Mouse (Mus musculus) heart, embryonic 13.5 days (tissue): ENCODE data around the gene Mgat3. TPM values are rescaled to one million over a fixed set of nuclear protein-coding genes. Genes with fewer than 3 reads are reported as not detected.
A peak's percentile ranks its signal among the peaks of the same experiment; 100 is the strongest.

ENCODE experiments used
- ATAC-seq: fragments of 200-750 bp; cut with Nextera tagmentation; 2 replicates; pipeline ENCODE4 v1.8.0; 2017; ENCODE audit warnings: moderate TSS enrichment; ENCODE audit not compliant: insufficient number of reproducible peaks, low FRiP score, low TSS enrichment; ENCODE audit errors: extremely low read depth
- H3K27ac ChIP-seq: fragments of 300-500 bp; sonication (generic); replicated peaks from 2 replicates; pipeline ENCODE4 v1.5.1; 2015; ENCODE audit warnings: moderate library complexity, mild to moderate bottlenecking, inconsistent platforms
- H3K27me3 ChIP-seq: fragments of 300-500 bp; sonication (generic); replicated peaks from 2 replicates; pipeline ENCODE4 v1.6.1; 2015; ENCODE audit warnings: mild to moderate bottlenecking, inconsistent platforms
- H3K36me3 ChIP-seq: fragments of 300-500 bp; sonication (generic); 2 replicates; pipeline ENCODE4 v1.6.1; 2015; ENCODE audit warnings: mild to moderate bottlenecking, inconsistent platforms
- H3K4me1 ChIP-seq: fragments of 300-500 bp; sonication (generic); 2 replicates; pipeline ENCODE4 v1.6.1; 2015; ENCODE audit warnings: inconsistent platforms
- H3K4me2 ChIP-seq: fragments of 300-500 bp; sonication (generic); 2 replicates; pipeline ENCODE4 v1.6.1; 2015; ENCODE audit warnings: inconsistent platforms, mild to moderate bottlenecking, moderate library complexity
- H3K4me3 ChIP-seq: fragments of 300-500 bp; sonication (generic); 2 replicates; pipeline ENCODE4 v1.5.1; 2015; ENCODE audit warnings: moderate library complexity, mild to moderate bottlenecking, inconsistent platforms
- H3K9ac ChIP-seq: fragments of 300-500 bp; sonication (generic); 2 replicates; pipeline ENCODE4 v1.6.1; 2015; ENCODE audit warnings: inconsistent platforms, mild to moderate bottlenecking, moderate library complexity
- H3K9me3 ChIP-seq: fragments of 300-500 bp; sonication (generic); 2 replicates; pipeline ENCODE4 v1.6.1; 2016; ENCODE audit warnings: inconsistent platforms
- WGBS: fragments of 180-500 bp; shearing (Covaris S2); methylation state at CpG from one replicate; pipeline ENCODE4 v1.1.7; 2015; ENCODE audit warnings: mixed read lengths; 5-methylcytosine and 5-hydroxymethylcytosine counted together
- polyA plus RNA-seq: library from polyadenylated mRNA; unstranded; fragments of >200 nt; fragmentation: Nextera tagmentation; extraction: Ambion mirVana; gene quantifications from 2 replicates; pipeline ENCODE4 v1.2.1, GENCODE M21; 2015

The Mgat3 gene
- polyA plus RNA-seq, 1 experiment from 2014 or later, result 1.2 TPM

DNA sequence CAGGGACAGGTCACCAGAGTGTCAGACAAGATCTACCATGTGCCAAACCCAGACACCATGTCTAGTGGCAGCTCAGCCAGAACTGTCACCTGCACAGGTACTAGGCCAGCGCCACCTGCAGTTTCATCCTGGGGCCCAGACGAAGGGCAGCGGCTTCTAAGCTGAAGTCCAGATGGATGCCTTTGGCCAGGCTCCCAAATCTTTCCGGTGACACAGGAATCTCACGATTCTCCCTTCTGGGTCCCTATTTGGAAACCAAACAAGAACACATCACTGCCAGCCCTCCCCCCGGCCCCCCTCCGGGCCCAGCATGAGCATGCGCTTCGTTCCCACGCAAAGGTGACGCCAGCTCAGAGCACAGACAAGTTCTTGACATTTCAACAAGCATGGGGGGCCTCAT is 10.2 kb upstream of the Mgat3 start:
- Histone ChIP-seq H3K4me3 (no peak overlapping the region), H3K27ac (no peak overlapping the region), H3K36me3 (peaks cover 57% of the 10 kb centered on the region), H3K9me3 (no peaks in the 10 kb centered on the region), H3K4me2 (no peak overlapping the region), H3K4me1 (peaks cover 23% of the 10 kb centered on the region), H3K27me3 (no peaks in the 10 kb centered on the region), H3K9ac (no peak overlapping the region)
- WGBS, result 72% methylated on average over 11 of the region's 11 CpGs
- no peak for ATAC-seq

- Histone ChIP-seq H3K36me3 (peaks cover 52% of the 10 kb centered on the region), H3K4me3 (no peak overlapping the region), H3K27ac (no peak overlapping the region), H3K27me3 (no peaks in the 10 kb centered on the region), H3K9me3 (no peaks in the 10 kb centered on the region), H3K4me1 (peaks cover 18% of the 10 kb centered on the region), H3K9ac (no peak overlapping the region), H3K4me2 (no peak overlapping the region)
- no peak for ATAC-seq
- 85% methylated on average over 4 of the region's 4 CpGs for WGBS
These were observed 9.8 kb upstream of the Mgat3 start for GRCm38 (mm10) chr15:80163716-80164115.

DNA sequence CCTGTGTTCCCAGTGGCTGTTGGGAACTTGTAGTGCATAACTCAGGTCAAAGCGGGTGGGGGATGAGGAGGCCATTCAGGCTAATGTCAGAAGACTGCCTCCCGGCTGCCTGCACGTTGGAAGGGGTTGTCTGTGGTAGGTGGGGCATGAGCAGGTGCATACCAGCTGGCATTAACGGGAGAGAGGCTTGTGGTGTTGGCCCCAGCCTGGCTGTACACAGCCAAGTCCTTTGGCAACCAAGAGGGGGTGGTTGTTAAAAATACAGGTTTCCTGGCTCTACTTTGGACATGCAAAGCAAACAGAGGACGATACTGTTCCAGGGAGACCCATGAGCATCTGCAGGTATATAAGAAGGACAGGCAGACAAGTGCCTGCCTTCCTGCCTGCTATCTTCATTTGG is 8.1 kb upstream of the Mgat3 start:
- H3K4me1 ChIP-seq, result peaks cover 8% of the 10 kb centered on the region; the same call in 1 of the 2 replicates
- 0 out of 2 replicates have a peak, but pooled peaks cover 6% of the 10 kb centered on the region for H3K27me3 ChIP-seq
- no peak overlapping the region for H3K4me3 ChIP-seq
- no peak overlapping the region for H3K4me2 ChIP-seq
- H3K27ac ChIP-seq, result no peak overlapping the region
- H3K36me3 ChIP-seq, result peaks cover 35% of the 10 kb centered on the region
- H3K9me3 ChIP-seq, result no peaks in the 10 kb centered on the region
- WGBS, result 51% methylated on average over 5 of the region's 5 CpGs
- ATAC-seq, result no peak
- H3K9ac ChIP-seq, result no peak overlapping the region

- no peak overlapping the region for H3K4me2 ChIP-seq
- no peak overlapping the region for H3K4me3 ChIP-seq
- H3K9ac ChIP-seq, result no peak overlapping the region
- H3K36me3 ChIP-seq, result no peaks in the 10 kb centered on the region
- 90% methylated on average over 1 of the region's 1 CpGs for whole genome bisulfite sequencing
- no peak overlapping the region for H3K27ac ChIP-seq
- H3K27me3 ChIP-seq, result peaks cover 40% of the 10 kb centered on the region
- no peak for ATAC-seq
- H3K9me3 ChIP-seq, result no peaks in the 10 kb centered on the region
- peaks cover 24% of the 10 kb centered on the region for H3K4me1 ChIP-seq
These were observed 4.0 kb upstream of the Mgat3 start for GRCm38 (mm10) chr15:80169484-80169883.

GRCm38 (mm10) chr15:80170357-80170756 is 3.2 kb upstream of the Mgat3 start:
- 33% methylated on average over 4 of the region's 4 CpGs for WGBS
- Histone ChIP-seq H3K27ac (no peak overlapping the region), H3K4me2 (no peak overlapping the region), H3K36me3 (no peaks in the 10 kb centered on the region), H3K9me3 (no peaks in the 10 kb centered on the region), H3K4me1 (peaks cover 32% of the 10 kb centered on the region), H3K9ac (no peak overlapping the region), H3K4me3 (no peak overlapping the region), H3K27me3 (peaks cover 48% of the 10 kb centered on the region)
- no peak for ATAC-seq

DNA sequence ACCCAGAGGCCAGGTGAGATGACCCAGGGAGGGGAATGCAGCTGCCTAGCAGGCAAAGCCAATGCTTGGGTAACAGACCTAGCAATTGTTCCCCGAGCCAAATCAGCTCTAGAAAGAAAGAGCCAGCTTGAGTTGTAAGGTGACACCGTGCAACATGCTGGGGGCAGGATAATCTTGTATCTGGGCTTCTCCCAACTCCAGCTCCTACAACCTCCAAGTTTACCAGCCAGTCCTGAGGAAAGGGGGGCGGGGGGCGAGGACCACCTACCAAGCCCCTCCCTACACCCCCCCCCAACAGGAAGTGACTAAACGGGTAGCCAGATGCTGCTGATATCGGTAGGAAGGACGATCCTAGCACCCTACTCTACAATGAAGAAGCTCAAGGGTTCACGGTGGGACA is 2.2 kb upstream of the Mgat3 start:
- ATAC-seq, result no peak
- Histone ChIP-seq H3K9ac (no peak overlapping the region), H3K27ac (no peak overlapping the region), H3K27me3 (peaks cover 56% of the 10 kb centered on the region), H3K36me3 (no peaks in the 10 kb centered on the region), H3K4me2 (peak overlapping the region; percentile 14; the same call in 1 of the 2 replicates), H3K9me3 (no peaks in the 10 kb centered on the region), H3K4me1 (peaks cover 32% of the 10 kb centered on the region), H3K4me3 (no peak overlapping the region)
- WGBS, result 2% methylated on average over 8 of the region's 8 CpGs

DNA sequence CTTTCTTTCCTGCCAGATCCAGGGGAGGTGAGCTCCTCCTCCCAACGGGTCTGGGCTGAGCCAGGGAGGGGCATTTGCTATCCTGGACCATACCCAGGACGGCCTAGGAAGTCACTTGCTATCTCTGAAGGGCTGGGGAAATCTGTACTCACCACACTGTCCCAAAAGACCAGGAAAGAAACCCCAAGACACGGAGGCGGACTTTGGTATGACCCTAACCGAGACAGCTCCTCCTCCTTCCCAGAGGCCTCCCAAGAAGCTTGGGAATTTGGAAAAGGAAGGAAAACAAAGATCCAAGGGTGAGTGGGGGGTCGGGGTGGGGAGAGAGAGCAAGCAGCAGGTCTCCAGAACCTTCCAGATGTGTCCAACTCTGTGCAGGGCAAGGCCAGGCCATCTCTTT is 1.7 kb upstream of the Mgat3 start:
- Histone ChIP-seq H3K27ac (no peak overlapping the region), H3K4me3 (no peak overlapping the region), H3K4me2 (peak overlapping the region; percentile 14; the same call in 1 of the 2 replicates), H3K36me3 (no peaks in the 10 kb centered on the region), H3K9me3 (no peaks in the 10 kb centered on the region), H3K4me1 (peaks cover 35% of the 10 kb centered on the region), H3K27me3 (peaks cover 58% of the 10 kb centered on the region), H3K9ac (no peak overlapping the region)
- WGBS, result 13% methylated on average over 6 of the region's 6 CpGs
- no peak for ATAC-seq

DNA sequence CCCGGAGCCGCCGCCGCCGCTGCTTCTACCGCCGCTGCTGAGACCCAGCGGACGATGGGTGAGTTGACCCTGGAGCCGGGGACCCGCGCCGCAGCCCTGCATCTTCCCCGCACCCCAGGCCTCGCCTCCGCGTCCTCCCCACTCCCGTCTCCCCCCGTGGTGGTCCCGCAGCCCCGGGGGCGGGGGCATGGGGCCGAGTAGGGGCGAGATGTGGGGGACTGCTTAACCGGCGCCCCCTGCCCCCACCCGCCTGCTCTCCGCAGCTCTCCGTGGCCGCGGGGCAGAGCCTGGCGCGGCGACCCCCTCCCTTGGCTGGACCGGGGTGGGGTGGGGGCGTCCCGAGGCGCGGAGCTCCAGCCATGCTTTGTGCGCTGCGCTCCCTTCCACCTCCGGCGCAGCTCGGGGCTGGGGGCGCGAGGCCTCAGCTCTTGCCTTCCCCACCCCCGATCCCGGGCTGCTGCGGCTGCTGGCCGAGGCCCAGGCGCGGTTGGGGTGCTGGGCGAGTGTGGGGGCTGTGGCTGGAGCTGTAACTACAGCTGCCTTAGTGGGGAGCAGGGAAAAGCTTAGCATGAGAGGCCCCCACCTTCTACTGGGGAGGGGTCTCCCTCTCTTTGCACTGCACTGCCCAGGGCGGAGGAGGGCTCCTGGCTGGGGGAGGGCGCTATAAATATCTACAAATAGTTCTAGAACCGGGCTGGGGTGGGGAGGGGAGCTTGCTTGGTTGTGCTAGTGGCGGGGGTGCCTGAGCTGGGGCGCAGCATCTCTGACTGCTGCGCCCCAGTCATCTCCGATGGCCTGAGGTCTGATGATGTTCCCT is 468 bp downstream of the Mgat3 start:
- Histone ChIP-seq H3K27me3 (peaks cover 58% of the 10 kb centered on the region), H3K4me3 (peak overlapping the region; percentile 79), H3K36me3 (no peaks in the 10 kb centered on the region), H3K9me3 (no peaks in the 10 kb centered on the region), H3K4me2 (peak overlapping the region; percentile 99), H3K27ac (peak overlapping the region; percentile 32; the same call in 1 of the 2 replicates), H3K4me1 (peaks cover 38% of the 10 kb centered on the region), H3K9ac (peak overlapping the region; percentile 88)
- ATAC-seq, result no peak
- 1% methylated on average over 54 of the region's 60 CpGs for WGBS

DNA sequence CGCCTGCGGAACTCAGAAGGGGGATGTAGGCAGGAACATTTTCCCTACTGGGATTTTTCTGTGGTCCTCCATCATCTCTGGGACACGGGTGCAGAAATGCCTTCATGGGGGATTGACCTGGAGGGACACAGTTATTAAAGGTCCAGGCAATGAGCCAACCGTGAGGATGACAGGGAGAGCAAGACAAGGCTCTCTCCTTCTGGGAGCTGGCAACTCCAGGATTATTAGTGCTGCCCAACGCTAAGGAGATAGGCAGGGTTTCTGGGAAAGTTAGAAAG is 1.0 kb downstream of the Mgat3 start:
- peak overlapping the region; percentile 79 for H3K4me3 ChIP-seq
- peaks cover 38% of the 10 kb centered on the region for H3K4me1 ChIP-seq
- H3K9me3 ChIP-seq, result no peaks in the 10 kb centered on the region
- peak overlapping the region; percentile 88 for H3K9ac ChIP-seq
- no peak for ATAC-seq
- peak overlapping the region; percentile 99 for H3K4me2 ChIP-seq
- H3K36me3 ChIP-seq, result no peaks in the 10 kb centered on the region
- WGBS, result 3% methylated on average over 5 of the region's 5 CpGs
- peaks cover 58% of the 10 kb centered on the region for H3K27me3 ChIP-seq
- 0 out of 2 replicates have a peak overlapping the region, but pooled peaks have one; percentile 32 for H3K27ac ChIP-seq

GRCm38 (mm10) chr15:80175316-80175715 is 1.8 kb downstream of the Mgat3 start:
- Histone ChIP-seq H3K4me1 (peaks cover 38% of the 10 kb centered on the region), H3K4me3 (peak overlapping the region; percentile 79; the same call in 1 of the 2 replicates), H3K27me3 (peaks cover 52% of the 10 kb centered on the region), H3K36me3 (no peaks in the 10 kb centered on the region), H3K9me3 (no peaks in the 10 kb centered on the region), H3K9ac (no peak overlapping the region), H3K4me2 (peak overlapping the region; percentile 99), H3K27ac (no peak overlapping the region)
- WGBS, result 71% methylated on average over 9 of the region's 9 CpGs
- no peak for ATAC-seq

- Histone ChIP-seq H3K4me3 (no peak overlapping the region), H3K4me1 (peaks cover 38% of the 10 kb centered on the region), H3K9me3 (no peaks in the 10 kb centered on the region), H3K4me2 (no peak overlapping the region), H3K27ac (no peak overlapping the region), H3K27me3 (peaks cover 48% of the 10 kb centered on the region), H3K36me3 (no peaks in the 10 kb centered on the region), H3K9ac (no peak overlapping the region)
- no peak for ATAC-seq
- WGBS, result 73% methylated on average over 6 of the region's 6 CpGs
These were observed 2.2 kb downstream of the Mgat3 start for GRCm38 (mm10) chr15:80175756-80176155.

GRCm38 (mm10) chr15:80181561-80181960 is 8.0 kb downstream of the Mgat3 start:
- 85% methylated on average over 7 of the region's 7 CpGs for WGBS
- H3K9me3 ChIP-seq, result peaks cover 5% of the 10 kb centered on the region
- no peak for ATAC-seq
- no peak overlapping the region for H3K4me2 ChIP-seq
- 0 out of 2 replicates have a peak, but pooled peaks cover 3% of the 10 kb centered on the region for H3K36me3 ChIP-seq
- H3K4me1 ChIP-seq, result peaks cover 5% of the 10 kb centered on the region
- H3K9ac ChIP-seq, result no peak overlapping the region
- no peak overlapping the region for H3K27ac ChIP-seq
- H3K4me3 ChIP-seq, result no peak overlapping the region
- no peaks in the 10 kb centered on the region for H3K27me3 ChIP-seq
